Mouse (Mus musculus): ENCODE results near the gene Rps10.

The Rps10 gene

DNA sequence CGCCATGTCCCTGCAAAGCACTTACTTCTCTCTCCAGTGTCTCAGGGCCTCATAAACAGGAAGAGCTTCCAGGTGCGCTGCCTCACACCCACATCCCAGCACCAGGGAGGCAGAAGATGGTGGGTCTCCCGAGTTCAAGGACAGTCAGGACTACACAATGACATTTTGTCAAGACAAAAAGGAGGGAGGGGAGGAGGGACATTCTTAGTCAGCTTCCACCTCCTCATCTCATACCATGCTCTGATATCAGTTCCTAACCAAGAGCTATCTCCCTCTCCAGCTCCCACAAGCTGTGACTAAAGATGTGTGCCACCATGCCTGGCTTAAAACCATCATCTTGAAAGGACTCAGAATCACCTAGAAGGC is 25.0 kb downstream of the Rps10 start:
- DNase-seq = no peak

DNA sequence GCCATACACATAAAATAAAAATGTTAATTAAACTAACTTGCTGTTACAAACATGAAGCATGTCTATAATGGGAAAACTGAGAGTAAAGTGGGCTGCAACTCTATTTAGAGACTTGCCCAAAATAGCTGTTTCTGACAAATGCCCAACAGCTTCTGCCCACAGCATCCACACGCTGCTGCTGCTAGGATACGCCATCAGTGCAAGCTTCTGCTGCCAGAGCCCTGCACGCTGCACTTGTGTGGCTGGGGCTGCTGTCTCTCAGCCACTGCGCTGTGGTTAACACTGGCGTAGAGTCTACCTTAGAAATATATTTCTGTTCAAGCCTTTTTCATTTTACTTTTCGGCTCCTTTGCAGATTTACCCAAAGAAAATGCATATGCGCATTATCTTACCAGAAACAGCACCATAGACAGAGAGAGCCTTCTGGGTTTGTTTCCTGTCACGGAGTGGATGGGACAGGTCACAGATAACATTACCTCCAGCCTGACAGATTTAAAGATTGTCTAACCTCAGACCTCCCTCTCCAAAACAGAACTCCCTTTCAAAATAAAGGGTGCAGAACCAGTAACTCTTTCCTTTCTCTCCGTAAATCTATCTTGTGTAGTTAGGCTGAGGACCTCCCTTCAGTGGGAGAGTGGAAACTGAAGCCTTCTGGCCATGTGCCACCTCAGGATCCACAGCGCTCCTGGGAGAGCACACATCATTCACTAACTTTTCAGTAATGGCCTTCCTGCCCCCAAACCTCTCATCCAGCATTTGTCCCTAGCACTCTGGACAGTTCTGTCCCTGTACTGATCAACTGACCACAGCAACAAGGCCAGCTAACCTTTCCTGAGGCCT is 25.6 kb downstream of the Rps10 start:
- no peak for DNase-seq

DNA sequence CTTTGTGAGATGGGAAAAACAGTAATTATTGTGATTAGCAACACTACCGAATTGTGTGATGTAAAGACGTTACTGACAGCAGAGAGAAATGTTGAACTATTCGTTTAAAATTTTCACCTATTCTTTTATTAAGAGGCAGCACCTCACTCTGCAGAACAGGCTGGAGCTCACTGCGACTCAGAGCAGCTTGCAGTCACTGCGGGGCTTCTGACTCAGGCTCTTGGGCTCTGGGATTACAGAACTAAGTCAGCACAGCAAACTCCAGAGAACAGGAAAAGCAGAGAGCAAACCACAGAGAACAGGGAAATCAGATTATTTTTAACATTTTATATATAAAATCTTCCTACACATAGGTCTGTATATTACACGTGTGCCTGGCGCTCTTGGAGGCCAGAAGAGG is 26.9 kb downstream of the Rps10 start:
- DNase-seq = no peak

DNA sequence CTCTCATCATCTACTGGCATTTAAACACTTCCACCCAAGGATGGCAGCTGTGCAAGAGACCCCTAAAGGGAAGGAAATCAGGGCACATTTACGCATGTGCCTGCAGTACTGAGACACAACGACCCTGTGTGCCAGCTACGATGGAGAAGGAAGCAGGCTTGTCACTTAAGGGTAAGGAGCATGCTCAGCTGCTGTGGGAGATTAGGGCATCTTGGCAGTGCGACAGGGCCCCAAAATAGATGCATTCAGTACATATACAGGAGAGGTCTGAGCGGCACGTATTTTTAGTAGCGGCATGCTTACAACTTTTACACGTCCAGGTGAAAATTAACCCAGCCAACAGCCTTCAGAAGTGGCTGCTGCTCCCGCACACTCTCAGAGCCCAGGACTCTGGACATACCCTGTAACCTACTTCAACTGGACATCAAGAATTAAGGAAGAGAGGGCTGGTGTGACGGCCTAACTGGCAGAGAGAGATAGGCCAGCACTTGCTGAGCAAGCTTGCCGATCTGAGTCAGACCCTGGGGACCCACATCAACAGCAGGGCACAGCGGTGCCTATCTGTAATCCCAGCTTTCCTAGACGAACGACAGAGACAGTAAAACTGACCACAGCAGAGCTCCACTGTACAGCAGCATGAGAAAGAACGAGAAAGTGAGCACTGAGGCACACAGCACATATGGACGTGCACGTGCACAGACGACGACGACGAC is 32.8 kb downstream of the Rps10 start:
- DNase-seq = no peak

DNA sequence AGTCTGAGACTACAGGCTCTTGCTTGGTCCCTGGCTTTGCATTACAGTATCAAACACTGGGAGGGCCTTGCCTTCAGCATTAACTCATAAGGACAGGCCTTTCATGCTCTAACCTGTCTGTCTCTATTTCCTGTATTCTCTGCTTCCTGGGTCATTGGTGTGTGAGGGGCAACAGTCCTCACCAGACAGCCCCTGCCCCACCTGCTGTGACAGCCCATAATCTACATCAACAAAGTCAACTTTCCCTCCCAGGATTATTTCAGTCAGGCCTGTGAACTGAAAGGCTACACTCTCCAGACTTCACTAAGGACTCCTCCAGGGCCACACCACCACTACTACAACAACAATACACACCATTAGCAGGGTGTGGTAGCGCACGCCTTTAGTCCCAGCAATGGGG is 33.4 kb downstream of the Rps10 start:
- DNase-seq = no peak

DNA sequence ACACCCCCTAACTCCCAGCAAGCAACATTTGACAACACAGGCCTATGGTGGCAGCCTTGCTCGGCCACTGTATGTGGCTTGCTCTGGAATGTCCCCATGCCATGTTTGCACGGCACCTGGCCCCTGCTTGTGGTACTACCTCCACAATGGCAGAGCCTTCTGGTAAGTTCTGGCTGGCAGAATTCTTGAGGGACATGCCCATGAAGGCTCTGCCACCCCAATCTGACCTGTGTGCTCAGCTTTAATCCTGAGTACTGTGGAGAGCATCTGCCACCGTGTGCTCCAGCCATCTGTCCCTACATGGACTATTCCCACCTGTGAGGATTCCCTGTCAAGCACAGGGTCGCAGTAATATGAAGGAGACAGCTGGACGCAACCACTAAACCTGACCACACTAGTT is 35.6 kb downstream of the Rps10 start:
- no peak for DNase-seq

DNA sequence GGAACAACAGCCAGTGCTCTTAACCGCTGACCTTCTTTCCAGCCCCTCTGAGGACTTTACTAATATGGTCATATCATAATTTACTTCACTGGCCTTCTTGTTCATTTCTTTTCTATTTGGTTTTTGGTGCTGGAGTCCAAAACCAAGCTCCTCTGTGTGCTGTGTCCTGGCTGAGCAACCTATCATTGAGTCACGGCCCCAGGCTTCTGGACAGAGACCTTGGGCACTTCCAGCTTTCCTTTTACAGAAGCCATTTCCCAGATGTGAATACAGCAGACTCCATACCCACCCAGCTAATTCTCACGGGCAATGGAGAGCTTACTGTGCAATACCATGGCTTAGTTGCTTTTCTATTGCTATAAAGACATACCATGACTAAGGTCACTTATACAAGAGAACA is 36.2 kb downstream of the Rps10 start:
- no peak for DNase-seq

DNA sequence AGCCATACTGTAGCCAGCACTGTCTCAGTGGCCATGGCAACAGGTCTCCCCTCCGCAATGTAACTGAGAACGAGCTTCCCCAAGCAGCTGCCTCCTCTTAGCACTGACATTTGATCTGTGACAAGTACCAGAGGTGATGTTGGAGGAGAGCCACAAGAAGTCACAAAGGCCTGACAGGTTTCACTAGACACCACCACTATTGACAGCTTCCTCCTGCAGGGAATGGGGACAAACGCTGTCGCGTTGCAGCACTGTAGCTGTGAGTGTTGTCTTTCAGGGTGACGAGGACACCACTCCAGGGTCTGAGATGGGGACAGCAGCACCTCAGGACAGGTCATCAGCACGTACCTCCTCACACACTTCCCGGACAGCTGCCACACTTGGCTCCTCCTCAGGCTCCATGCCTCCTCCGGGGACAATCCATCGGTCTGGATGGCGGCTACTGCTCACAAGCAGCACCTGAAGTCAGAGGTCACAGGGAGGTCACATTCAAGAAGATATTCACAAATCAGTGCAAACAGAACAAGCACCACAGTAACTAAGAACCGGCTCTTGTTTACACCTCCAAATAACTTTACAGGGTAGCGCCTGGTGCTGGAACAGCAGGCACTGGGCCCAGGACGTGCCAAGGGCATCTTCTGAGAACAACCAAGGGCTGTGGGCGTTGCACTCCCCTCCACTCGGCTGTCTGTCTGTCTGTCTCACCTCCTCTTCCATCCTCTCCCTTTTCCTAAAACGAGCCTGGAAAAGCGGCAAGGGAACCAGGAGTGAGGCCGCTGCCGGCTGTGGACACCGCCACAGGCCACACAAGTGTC is 39.9 kb downstream of the Rps10 start:
- no peak for DNase-seq

DNA sequence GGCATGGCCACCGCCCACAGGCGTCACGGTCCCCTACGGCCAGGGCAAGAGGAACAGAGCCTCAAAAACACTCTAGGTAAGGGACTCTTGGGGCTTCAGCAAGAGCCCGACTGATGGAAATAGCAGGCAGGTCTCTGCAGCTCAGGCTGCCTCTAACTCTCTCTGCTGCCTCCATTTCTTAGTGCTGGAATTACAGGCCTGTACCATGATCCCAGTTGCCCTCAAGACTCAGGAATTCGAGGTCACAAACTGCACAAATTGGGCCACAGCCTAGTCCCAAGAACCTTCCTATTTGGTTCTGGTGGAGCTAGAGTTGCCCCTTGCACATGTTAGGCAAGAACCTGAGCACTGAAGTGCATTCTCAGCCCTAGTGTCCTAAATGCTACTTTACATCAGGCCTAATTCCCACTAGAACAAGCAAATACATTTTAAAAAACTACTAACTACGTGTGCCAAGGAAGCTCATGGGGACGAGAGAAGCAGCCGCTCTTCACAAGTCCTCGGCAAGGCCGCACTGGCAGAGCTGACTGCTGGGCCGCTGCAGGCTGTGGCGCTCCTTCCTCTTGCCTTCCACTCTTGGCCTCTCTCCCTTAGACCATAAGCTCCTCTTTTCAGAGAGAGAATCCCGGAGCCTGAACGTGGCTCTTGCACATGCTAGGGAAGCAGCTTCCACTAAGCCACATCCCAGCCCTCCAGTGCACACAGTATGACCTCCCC is 40.7 kb downstream of the Rps10 start:
- no peak for DNase-seq

DNA sequence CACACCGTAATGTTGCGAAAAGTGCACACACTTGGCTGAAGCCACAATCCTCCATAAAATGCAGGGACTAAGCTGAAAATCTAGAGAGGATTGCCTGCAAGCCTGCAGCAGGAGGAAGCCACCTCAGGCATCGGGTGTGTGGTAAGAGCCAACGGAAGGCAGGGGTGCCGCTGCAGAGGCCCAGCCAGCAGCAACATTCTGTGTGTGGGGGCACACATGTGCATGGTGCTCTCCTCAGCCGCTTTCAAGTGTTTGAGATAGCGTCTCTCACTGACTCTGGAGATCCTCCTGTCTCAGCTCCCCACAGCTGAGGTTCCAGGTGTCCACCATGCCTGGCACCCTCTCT is 43.9 kb downstream of the Rps10 start:
- DNase-seq = no peak

DNA sequence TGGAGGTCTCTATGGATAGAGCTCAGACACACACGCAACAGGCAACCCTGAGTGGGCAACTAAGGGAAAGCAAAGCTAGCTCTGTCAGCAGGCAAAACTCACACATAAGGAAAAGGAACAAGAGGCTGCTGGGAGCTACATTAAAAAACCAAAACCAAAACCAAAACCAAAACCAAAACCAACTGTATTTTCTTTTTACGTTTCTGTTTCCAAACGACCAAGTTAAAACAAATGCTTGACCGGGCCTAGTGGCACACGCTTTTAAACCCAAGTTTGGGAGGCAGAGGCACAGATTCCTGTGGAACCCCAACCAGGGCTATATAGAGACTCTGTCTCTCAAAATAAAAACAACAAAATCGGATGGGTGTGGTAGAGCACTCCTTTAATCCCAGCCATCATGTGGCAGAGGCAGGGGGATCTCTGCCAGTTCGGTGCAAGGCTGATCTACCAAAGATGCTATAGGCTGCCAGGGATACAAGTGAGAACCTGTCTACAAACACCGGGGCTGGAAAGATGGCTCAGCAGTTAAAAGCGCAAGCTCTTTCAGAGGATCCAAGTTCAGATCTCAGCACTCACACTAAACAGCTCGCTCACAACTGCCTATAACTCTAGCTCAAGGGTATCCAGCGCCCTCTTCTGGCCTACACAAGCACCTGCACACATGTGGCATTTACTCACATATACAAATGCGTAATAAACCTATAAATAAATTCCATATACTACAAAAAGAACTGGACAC is 44.5 kb downstream of the Rps10 start:
- DNase-seq = no peak

DNA sequence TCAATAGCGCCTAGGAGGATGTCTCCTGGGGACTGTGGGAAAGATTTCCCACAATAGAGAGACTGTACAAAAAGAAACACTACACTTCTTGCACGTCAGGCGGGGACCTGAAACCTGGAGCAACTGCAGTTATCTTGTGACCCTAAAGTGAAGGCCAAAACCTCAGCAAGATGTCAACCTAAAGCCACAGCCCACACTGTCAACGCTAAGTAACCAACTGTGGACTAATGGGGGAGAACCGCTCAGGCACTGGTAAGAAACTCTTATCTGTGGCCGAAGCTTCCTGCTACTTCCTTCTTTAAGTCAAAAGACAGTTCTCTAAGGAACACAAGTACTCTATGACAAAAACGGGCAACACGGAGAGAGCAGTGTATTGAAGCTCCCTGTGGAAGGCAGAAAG is 48.2 kb downstream of the Rps10 start:
- no peak for DNase-seq

DNA sequence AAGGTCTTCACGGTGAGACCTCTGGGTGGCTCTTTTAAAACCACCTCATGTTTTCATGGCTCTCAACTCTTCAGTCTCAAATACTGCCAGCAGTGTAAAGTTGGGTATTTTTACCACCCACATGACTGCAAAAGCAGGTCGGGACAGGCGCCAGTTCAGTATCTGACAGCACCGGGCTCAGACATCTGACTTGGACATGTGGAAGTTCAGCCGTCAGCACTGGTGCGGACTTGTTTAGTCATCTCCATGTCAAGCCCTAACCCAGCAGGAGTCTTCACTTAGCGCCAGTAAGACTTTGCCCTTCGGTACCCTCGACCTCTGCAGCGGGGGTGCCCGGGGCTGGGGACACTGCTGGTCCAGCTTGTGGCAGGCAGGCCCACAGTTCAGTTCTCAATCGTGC is 49.2 kb downstream of the Rps10 start:
- DNase-seq = peak in 1 of 2 experiments; percentile 39

DNA sequence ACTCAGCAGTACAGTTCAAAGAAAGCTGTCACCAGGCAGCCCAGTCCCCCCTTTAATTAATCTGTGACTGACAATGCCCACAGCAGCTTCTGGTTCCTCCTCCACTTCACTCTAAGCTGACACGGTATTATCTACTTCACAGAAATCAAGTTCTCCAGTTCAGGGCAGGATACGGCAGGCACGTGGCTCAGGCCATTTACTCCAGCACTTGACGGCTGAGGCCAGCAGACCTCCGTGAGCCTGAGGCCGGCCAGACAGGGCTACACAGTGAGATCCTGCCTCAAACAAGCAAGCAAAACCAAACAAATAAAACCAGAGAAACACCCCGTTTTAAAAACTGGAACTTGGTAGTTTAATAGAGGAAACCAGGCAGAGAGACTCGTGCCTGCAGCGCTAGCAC is 49.8 kb downstream of the Rps10 start:
- DNase-seq = no peak

DNA sequence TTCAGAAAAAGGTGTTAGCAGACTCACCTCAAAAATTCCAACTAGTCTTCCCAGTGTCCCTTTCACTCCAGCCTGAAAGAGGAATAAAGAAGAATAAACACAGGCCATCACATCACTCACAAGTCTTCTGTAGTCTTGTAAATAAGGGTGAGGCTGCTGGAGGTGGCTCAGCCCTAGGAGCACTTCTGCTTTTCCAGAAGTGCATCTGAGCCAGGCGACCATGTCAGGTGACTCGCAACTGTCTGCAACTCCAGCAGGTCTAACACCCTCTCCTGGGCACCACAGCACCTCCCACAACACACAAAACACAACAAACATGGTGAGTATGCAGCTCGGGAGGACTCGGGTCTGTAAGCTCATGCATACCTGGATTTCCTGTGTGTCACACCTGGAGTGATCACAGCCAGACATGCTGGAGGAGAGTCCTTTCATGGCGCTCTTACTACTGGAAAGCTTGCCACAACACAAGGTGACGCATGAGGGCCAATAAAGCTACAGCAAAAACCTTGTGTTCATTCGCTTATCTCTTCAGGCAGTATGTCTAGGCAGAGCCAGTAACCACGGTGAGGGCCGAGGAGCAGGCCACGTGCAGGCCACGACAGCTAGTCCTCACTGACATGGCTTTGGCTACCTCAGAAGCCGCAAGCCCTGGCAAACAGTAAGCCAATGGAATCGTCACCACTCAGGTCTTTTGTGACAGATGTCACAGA is 53.1 kb downstream of the Rps10 start:
- no peak for DNase-seq

Measured in kidney, postnatal 4 days (tissue).